ENCODE assay signal across 7 mouse cellular contexts in genomic region chr3:148248617-148249016, GRCm38 (mm10).
DNase-seq lines count a peak whose midpoint lies in the region; TF ChIP-seq lines count a peak whose summit lies in the region.

No protein-coding gene starts in this region.

- no peak overlapping the region for H3K4me3 ChIP-seq in left cerebral cortex, adult 2 months

- intact Hi-C loops in left cerebral cortex, postnatal 14 days (cut with DNase I) = no loop called here
- intact Hi-C loops in left cerebral cortex, adult 2 months (cut with DNase I) = no loop called here

- no peak overlapping the region for H3K27ac ChIP-seq in left cerebral cortex, adult 2 months

- TF ChIP-seq CTCF in left cerebral cortex, adult 2 months (IDR thresholded peaks at IDR 0.05) = no peak

- DNase-seq in left cerebral cortex, postnatal 14 days (ENCODE audit: low spot score in 2 of 2) = peak; percentile 3 to 4
- DNase-seq in left cerebral cortex, adult 8-10 months (ENCODE audit: low spot score in 2 of 2) = no peak
- DNase-seq in adrenal gland, postnatal 36 days = peak; percentile 13 to 33
- DNase-seq in cerebellum, postnatal 25 days = peak; percentile 83 to 88
- DNase-seq in kidney, postnatal 14 days = peak; percentile 6
- DNase-seq in ovary, adult 18-20 months (ENCODE audit: low spot score) = peak; percentile 2
- DNase-seq in left cerebral cortex, adult 2 months (ENCODE audit: extremely low spot score in 1 of 2, low spot score in 2 of 2) = no peak

Comparison
In these comparisons a context has a peak if more than half of its experiments do, and no peak if none do; other contexts are left out.
1. DNase-seq: peak in left cerebral cortex, postnatal 14 days (2 of 2), adrenal gland, postnatal 36 days (2 of 2), cerebellum, postnatal 25 days (2 of 2), kidney, postnatal 14 days (single experiment) and ovary, adult 18-20 months (single experiment); none in left cerebral cortex, adult 8-10 months (0 of 2) and left cerebral cortex, adult 2 months (0 of 2).